ENCODE assay signal across 28 mouse cellular contexts in the genomic region with DNA sequence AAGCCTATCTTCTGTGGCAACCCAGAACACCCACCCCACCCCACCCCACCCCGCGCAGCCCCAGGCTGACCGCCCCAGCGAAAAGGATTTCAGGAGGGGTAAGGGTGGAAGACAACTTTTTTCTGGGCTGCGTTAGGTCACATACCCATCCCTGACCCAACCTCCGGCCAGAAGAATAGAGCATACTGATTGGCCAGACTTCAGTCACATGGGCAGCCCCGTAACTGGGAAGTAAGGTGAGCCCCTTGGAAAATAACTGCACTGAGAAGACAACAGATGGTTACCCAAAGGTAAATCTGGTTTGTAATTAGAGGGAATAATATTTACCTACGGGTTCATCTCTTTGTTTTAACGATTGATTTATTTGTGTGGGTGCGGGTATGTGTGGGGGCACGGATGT.
"Had no signal": no experiment of that assay in that cellular context is flagged by ENCODE, and none has a peak within 500 bp of the region (broad histone marks: within the 10 kb centered on the region; RNA-seq: fewer than 3 reads in every experiment).

No protein-coding gene starts in this region.

- H3K4me1 ChIP-seq: heart, embryonic 10.5 days; heart, embryonic 12.5 days; liver, embryonic 13.5 days; liver, embryonic 15.5 days had no signal

- ATAC-seq: hindbrain, embryonic 16.5 days; inflammation-experienced regulatory T-cells, adult 6 months; intestine, embryonic 15.5 days; intestine, postnatal 0 days had no signal

- H3K4me3 ChIP-seq: gastrocnemius, adult 2 months; heart, embryonic 10.5 days; heart, embryonic 12.5 days; hindbrain, embryonic 10.5 days; hindbrain, embryonic 12.5 days; intestine, embryonic 15.5 days; layer of hippocampus, adult 2 months; left cerebral cortex, adult 2 months; limb, embryonic 10.5 days; limb, embryonic 12.5 days; liver, embryonic 13.5 days; liver, embryonic 15.5 days had no signal

- H3K36me3 ChIP-seq: heart, embryonic 10.5 days; heart, embryonic 12.5 days; hindbrain, embryonic 10.5 days; hindbrain, embryonic 12.5 days; intestine, embryonic 15.5 days; limb, embryonic 10.5 days; limb, embryonic 12.5 days; liver, embryonic 13.5 days; liver, embryonic 15.5 days had no signal

- H3K27ac ChIP-seq: gastrocnemius, adult 2 months; heart, embryonic 10.5 days; hindbrain, embryonic 10.5 days; hindbrain, embryonic 12.5 days; hindbrain, embryonic 14.5 days; intestine, embryonic 15.5 days; layer of hippocampus, adult 2 months; left cerebral cortex, adult 2 months; limb, embryonic 10.5 days; limb, embryonic 12.5 days; liver, embryonic 13.5 days; liver, embryonic 15.5 days had no signal

- H3K27me3 ChIP-seq: heart, embryonic 12.5 days; hindbrain, embryonic 12.5 days; intestine, embryonic 15.5 days; liver, embryonic 13.5 days; liver, embryonic 15.5 days had no signal

- H3K9me3 ChIP-seq: heart, embryonic 10.5 days; hindbrain, embryonic 10.5 days; hindbrain, embryonic 12.5 days; intestine, embryonic 15.5 days; limb, embryonic 10.5 days; limb, embryonic 12.5 days; liver, embryonic 13.5 days; liver, embryonic 15.5 days had no signal

- H3K9ac ChIP-seq: heart, embryonic 12.5 days; hindbrain, embryonic 12.5 days; hindbrain, embryonic 14.5 days; intestine, embryonic 15.5 days; limb, embryonic 12.5 days; liver, embryonic 13.5 days; liver, embryonic 15.5 days had no signal

- H3K4me2 ChIP-seq: heart, embryonic 12.5 days; hindbrain, embryonic 12.5 days; hindbrain, embryonic 14.5 days; intestine, embryonic 15.5 days; limb, embryonic 12.5 days; liver, embryonic 11.5 days; liver, embryonic 13.5 days; liver, embryonic 15.5 days had no signal

- DNase-seq: gastrocnemius, adult 2 months; gastrocnemius, postnatal 10 days; gastrocnemius, postnatal 25 days; heart, adult 18-20 months; heart, postnatal 10 days; heart, postnatal 4 days; kidney, adult 18-20 months; kidney, adult 8-10 months; kidney, postnatal 10 days; kidney, postnatal 25 days; kidney, postnatal 4 days; liver; liver, embryonic 13.5 days had no signal
